Mouse (Mus musculus): ENCODE results near the gene Otor. TPM values are rescaled to one million over a fixed set of nuclear protein-coding genes. Genes with fewer than 3 reads are reported as not detected.

The Otor gene
- total RNA-seq, 2 experiments from 2014 or later = not detected

- DNase-seq = no peak
These were observed 52.9 kb downstream of the Otor start for GRCm38 (mm10) chr2:143131098-143131646.

Other genes with a start within 250 kb of the Otor start
- 10 to 100 TPM; 24.1 to 32.0 TPM for gene Kif16b, start 176.9 kb upstream of the Otor start, total RNA-seq (2021)
- gene Snrpb2, start 15.4 kb upstream of the Otor start, total RNA-seq (2021) = 10 to 100 TPM; 16.5 to 19.1 TPM